Mouse (Mus musculus) retina, postnatal 1 day (tissue): ENCODE measurements at regions not wholly inside any gene's neighbourhood (a gene's known extent, or its start where the extent isn't known, plus 50 kb on each side); places are given as distances from the start of the nearest gene placed in this dataset.

ENCODE experiments used
- DNase-seq: peaks from one replicate; pipeline ENCODE4 v3.0.0-alpha.2; 2012

- no peak for DNase-seq
Observed at GRCm38 (mm10) chr1:137620672-137621071, 554.8 kb downstream of the Ptprc start.

GRCm38 (mm10) chr1:137618231-137618630 lies 557.3 kb downstream of the Ptprc start:
- no peak for DNase-seq

GRCm38 (mm10) chr1:137617513-137617912 lies 558.0 kb downstream of the Ptprc start:
- no peak for DNase-seq

GRCm38 (mm10) chr1:137606716-137607115 lies 568.8 kb downstream of the Ptprc start:
- no peak for DNase-seq

GRCm38 (mm10) chr1:137605890-137606663 lies 569.4 kb downstream of the Ptprc start:
- peak; percentile 70 for DNase-seq

GRCm38 (mm10) chr1:137593732-137594131 lies 581.8 kb downstream of the Ptprc start:
- no peak for DNase-seq

- no peak for DNase-seq
Observed at GRCm38 (mm10) chr1:137591891-137592290, 583.6 kb downstream of the Ptprc start.

GRCm38 (mm10) chr1:137591295-137591694 lies 584.2 kb downstream of the Ptprc start:
- DNase-seq: no peak

- no peak for DNase-seq
Observed at GRCm38 (mm10) chr1:137588304-137589300, 586.9 kb downstream of the Ptprc start.

GRCm38 (mm10) chr1:137587481-137588228 lies 587.9 kb downstream of the Ptprc start:
- no peak for DNase-seq

GRCm38 (mm10) chr1:137584696-137585095 lies 590.8 kb downstream of the Ptprc start:
- no peak for DNase-seq

- DNase-seq: no peak
Observed at GRCm38 (mm10) chr1:137584104-137584675, 591.3 kb downstream of the Ptprc start.

GRCm38 (mm10) chr1:137577639-137578038 lies 597.9 kb downstream of the Ptprc start:
- DNase-seq: no peak

GRCm38 (mm10) chr1:137576174-137576573 lies 599.3 kb downstream of the Ptprc start:
- no peak for DNase-seq

- no peak for DNase-seq
Observed at GRCm38 (mm10) chr1:137575380-137575779, 600.1 kb downstream of the Ptprc start.

GRCm38 (mm10) chr1:137571905-137572865 lies 603.3 kb downstream of the Ptprc start:
- no peak for DNase-seq

- no peak for DNase-seq
Observed at GRCm38 (mm10) chr1:137571190-137571904, 604.2 kb downstream of the Ptprc start.

GRCm38 (mm10) chr1:137567526-137567925 lies 607.3 kb upstream of the Nr5a2 start:
- DNase-seq: no peak

- DNase-seq: no peak
Observed at GRCm38 (mm10) chr1:137565573-137566048, 605.4 kb upstream of the Nr5a2 start.

- DNase-seq: no peak
Observed at GRCm38 (mm10) chr1:137561686-137562085, 601.4 kb upstream of the Nr5a2 start.
